Mouse (Mus musculus) megakaryocyte, embryonic 14.5 days (primary cell): Measurements from ENCODE around the gene Mrpl18.
"Not testable (repeated sequence)": the region's sequence is repeated elsewhere in the genome, so short reads cannot be mapped to it uniquely, and the experiment has no call there.

Source experiments
- FLI1 ChIP-seq: IDR thresholded peaks from 2 replicates; pipeline ENCODE4 v1.6.1; 2012; ENCODE audit warnings: low read length, inconsistent platforms, mixed read lengths
- GATA1 ChIP-seq: IDR thresholded peaks from 3 replicates; pipeline ENCODE4 v1.6.1; 2012; ENCODE audit warnings: mixed read lengths, low read length, inconsistent platforms, borderline replicate concordance

GRCm38 (mm10) chr17:12931576-12931975, 15.4 kb upstream of the Mrpl18 start:
- not testable (repeated sequence) for TF ChIP-seq GATA1, FLI1
